Mouse (Mus musculus) liver, postnatal 0 days (tissue): Measurements from ENCODE around the gene Cldn14.

Experiments used
- CTCF ChIP-seq: sonication (generic); IDR thresholded peaks from 2 replicates; pipeline ENCODE4 v1.5.1; 2016; ENCODE audit warnings: antibody characterized with exemption, low read depth
- EP300 ChIP-seq: IDR thresholded peaks from 2 replicates; pipeline ENCODE4 v1.6.1; 2016; ENCODE audit warnings: antibody characterized with exemption, low read depth, mild to moderate bottlenecking

DNA sequence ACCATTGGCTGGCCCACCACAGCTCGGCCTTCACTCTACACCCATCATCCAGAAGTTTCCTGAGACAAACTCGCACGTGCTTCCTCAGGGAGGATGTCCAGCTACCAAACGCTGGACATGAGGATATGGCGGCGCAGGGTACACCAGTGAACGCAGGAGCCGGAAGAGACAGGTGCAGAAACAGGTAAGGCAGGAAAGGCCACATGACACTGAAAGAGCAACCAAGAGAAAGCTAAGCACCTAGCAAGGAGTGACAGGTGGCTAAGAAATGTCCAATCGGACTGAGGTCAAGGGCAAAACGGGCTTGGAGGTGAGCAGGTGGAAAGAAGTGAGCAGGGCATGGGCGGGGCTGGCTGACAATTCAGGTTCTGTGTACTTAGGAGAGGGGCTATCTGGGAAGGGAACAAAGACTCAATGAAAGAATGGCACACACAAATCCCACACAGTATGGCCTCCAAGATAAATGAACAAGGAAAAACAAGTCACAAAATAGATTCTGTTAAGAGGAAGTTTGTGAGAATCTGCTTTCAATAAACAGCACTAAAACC, 47.5 kb downstream of the Cldn14 start:
- TF ChIP-seq CTCF (no peak), EP300 (no peak)
